Mouse (Mus musculus) bone marrow macrophage, adult 2 months (primary cell): ENCODE data around the gene Resf1.
"Not testable (repeated sequence)": the region's sequence is repeated elsewhere in the genome, so short reads cannot be mapped to it uniquely, and the experiment has no call there.

ENCODE experiments used
- CTCF ChIP-seq: IDR thresholded peaks from 2 replicates; pipeline ENCODE4 v1.5.1; 2012; ENCODE audit warnings: low read depth, mild to moderate bottlenecking, low read length, moderate library complexity
- POLR2A ChIP-seq: IDR thresholded peaks from 2 replicates; pipeline ENCODE4 v1.6.1; 2012; ENCODE audit warnings: mild to moderate bottlenecking, low read depth, low read length, borderline replicate concordance

- not testable (repeated sequence) for TF ChIP-seq POLR2A, CTCF
Observed at GRCm38 (mm10) chr6:149288190-149288589, 21.0 kb upstream of the Resf1 start.
